Mouse (Mus musculus) hindbrain, embryonic 10.5 days (tissue): ENCODE measurements around the gene Gm17334. TPM values are rescaled to one million over a fixed set of nuclear protein-coding genes. Genes with fewer than 3 reads are reported as not detected.

ENCODE experiments used
- DNase-seq: peaks from one replicate; pipeline ENCODE4 v3.0.0-alpha.2; 2017; ENCODE audit warnings: low spot score
- H3K27ac ChIP-seq: fragments of 300-500 bp; sonication (generic); 2 replicates; pipeline ENCODE4 v1.5.1; 2016; ENCODE audit warnings: mild to moderate bottlenecking, moderate library complexity
- H3K27me3 ChIP-seq: fragments of 300-500 bp; sonication (generic); 2 replicates; pipeline ENCODE4 v1.6.1; 2016; ENCODE audit warnings: mild to moderate bottlenecking; ENCODE audit not compliant: poor library complexity, insufficient read depth, severe bottlenecking
- H3K36me3 ChIP-seq: fragments of 300-500 bp; sonication (generic); 2 replicates; pipeline ENCODE4 v1.6.1; 2016; ENCODE audit warnings: mild to moderate bottlenecking, moderate library complexity
- H3K4me1 ChIP-seq: fragments of 300-500 bp; sonication (generic); replicated peaks from 2 replicates; pipeline ENCODE4 v1.6.1; 2016; ENCODE audit warnings: mild to moderate bottlenecking
- H3K4me3 ChIP-seq: fragments of 300-500 bp; sonication (generic); 2 replicates; pipeline ENCODE4 v1.5.1; 2016; ENCODE audit warnings: mild to moderate bottlenecking, moderate library complexity
- H3K9me3 ChIP-seq: fragments of 300-500 bp; sonication (generic); 2 replicates; pipeline ENCODE4 v1.6.1; 2016; ENCODE audit warnings: mild to moderate bottlenecking, moderate library complexity
- WGBS: fragments of 180-500 bp; shearing (Covaris S2); methylation state at CpG from one replicate; pipeline ENCODE4 v1.1.7; 2016; 5-methylcytosine and 5-hydroxymethylcytosine counted together
- polyA plus RNA-seq: library from polyadenylated mRNA; unstranded; fragments of >200 nt; fragmentation: Nextera tagmentation; extraction: Ambion mirVana; gene quantifications from 2 replicates; pipeline ENCODE4 v1.2.1, GENCODE M21; 2016

Gene Gm17334
- polyA plus RNA-seq: not detected in 2 replicates

DNA sequence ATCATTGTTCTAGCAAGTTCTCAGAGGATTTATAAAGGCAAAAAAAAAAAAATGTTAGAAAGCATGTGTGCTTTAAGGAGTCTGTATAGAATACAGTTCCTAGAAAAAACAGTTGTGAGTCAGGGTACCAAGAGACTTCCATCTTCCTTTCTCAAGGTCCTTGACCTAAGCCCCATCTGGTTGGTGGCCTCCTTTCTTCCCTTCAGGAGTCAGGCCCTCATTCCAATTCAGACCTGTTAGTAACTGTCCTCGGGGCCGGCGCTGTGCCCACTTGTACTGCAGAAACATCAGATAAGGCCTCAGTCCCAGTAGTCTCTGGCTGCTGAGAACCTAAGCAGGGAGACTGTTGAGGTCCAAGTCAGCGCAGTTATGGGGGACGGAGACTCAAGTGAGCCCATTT, at the start of gene Gm17334:
Gene Gm17334 (minus strand): TSS at position 101 of the 400 bp plus-strand sequence.
- Histone ChIP-seq H3K4me1 (peaks cover 14% of the 10 kb centered on the region), H3K9me3 (no peaks in the 10 kb centered on the region), H3K27me3 (peaks cover 50% of the 10 kb centered on the region), H3K27ac (no peak within 1 kb of the TSS), H3K36me3 (peaks cover 9% of the 10 kb centered on the region), H3K4me3 (no peak within 1 kb of the TSS)
- DNase-seq: no peak
- 92% methylated on average over 5 of the region's 5 CpGs for WGBS

DNA sequence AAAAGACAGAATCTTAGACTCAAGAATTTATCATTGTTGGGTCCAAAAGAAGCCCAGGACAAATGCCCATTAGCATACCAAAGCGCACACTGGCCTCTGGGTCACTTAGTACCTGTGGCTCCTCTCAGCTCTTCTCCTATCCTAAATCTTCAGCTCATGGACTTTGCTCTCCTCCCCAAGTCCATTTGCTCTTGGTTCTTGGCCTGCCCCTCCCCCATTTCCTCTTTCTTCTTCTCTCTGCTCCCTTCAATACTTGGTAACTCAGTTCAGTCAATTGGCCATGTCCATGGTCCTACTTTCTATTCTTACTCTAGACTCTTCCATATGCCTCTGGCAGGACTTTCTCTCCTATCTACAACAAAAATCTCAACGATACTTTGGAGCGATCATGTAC, 49.0 kb upstream of the Gm17334 start:
- DNase-seq: no peak
- no peaks in the 10 kb centered on the region for H3K36me3 ChIP-seq
- H3K4me3 ChIP-seq: no peak overlapping the region
- H3K9me3 ChIP-seq: no peaks in the 10 kb centered on the region
- WGBS: 92% methylated on average over 3 of the region's 3 CpGs
- peaks cover 3% of the 10 kb centered on the region; the same call in 1 of the 2 replicates for H3K4me1 ChIP-seq
- H3K27ac ChIP-seq: no peak overlapping the region
- no peaks in the 10 kb centered on the region for H3K27me3 ChIP-seq

DNA sequence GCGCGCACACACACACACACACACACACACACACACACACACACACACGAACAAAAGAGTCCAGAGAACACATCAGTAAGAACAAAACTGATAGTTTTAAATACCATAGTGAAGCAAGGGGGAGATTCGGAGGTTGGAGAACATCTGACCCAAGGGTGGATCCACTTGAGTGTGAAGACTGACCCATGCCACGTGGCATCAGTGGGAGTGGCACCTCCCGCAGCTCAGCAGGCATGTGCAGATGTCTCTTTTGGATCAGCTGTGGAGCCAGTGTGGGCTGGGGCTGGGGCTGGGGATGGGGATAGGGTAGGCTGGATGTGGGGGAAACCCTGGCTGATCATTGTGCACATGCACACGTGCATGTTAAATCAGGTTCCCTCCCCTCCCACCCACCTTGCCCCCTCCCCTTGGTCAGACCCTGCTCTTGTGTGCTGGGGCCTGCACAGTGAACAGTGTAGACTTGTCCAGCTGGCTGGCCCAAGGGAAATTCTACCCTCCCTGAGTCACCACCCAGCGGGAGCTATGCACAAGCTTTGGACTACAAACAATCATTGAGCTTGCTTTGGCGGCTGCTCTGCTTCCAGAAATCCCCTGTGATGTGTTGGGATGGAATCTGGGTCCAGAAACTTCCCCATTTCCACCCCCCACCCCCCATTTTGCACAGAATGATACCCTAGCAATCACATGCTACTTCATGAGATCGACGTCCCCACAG, 48.4 kb upstream of the Gm17334 start:
- Histone ChIP-seq H3K9me3 (no peaks in the 10 kb centered on the region), H3K36me3 (no peaks in the 10 kb centered on the region), H3K27me3 (no peaks in the 10 kb centered on the region), H3K4me3 (no peak overlapping the region), H3K27ac (no peak overlapping the region), H3K4me1 (peaks cover 3% of the 10 kb centered on the region; the same call in 1 of the 2 replicates)
- WGBS: 84% methylated on average over 11 of the region's 11 CpGs
- no peak for DNase-seq

DNA sequence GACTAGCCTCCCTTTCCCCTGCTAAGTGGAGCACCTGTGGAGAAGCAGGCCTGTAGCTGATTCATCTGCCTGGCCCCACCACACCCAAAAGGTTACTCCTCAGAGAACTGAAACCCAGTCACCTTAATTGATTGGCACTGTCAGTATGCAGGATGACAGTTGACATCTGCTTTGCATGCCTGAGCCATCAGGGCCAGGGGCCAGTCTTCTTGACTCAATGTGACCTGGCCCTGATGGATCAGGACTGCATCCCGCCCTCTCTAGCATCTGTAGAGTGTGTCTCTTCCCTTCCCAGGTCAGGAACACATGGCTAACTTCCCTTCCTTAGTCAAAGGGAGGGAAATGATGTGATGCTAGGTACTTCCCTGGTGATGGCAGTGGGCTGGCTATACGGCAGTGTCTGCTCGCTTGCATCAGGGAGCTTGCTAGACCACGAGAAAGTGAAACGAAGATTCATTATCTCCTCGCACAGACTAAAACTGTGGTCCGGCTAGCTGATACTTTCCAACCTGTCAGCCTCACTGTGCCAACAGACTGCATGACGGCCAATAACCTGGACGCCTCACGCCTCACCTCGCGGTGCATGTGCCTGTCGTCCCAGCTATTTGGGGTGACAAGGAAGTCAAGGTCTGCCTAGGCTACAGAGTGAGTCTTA, 47.7 kb upstream of the Gm17334 start:
- Histone ChIP-seq H3K27me3 (no peaks in the 10 kb centered on the region), H3K27ac (no peak overlapping the region), H3K4me1 (peaks cover 3% of the 10 kb centered on the region; the same call in 1 of the 2 replicates), H3K36me3 (no peaks in the 10 kb centered on the region), H3K4me3 (no peak overlapping the region), H3K9me3 (no peaks in the 10 kb centered on the region)
- 93% methylated on average over 13 of the region's 13 CpGs for WGBS
- no peak for DNase-seq

DNA sequence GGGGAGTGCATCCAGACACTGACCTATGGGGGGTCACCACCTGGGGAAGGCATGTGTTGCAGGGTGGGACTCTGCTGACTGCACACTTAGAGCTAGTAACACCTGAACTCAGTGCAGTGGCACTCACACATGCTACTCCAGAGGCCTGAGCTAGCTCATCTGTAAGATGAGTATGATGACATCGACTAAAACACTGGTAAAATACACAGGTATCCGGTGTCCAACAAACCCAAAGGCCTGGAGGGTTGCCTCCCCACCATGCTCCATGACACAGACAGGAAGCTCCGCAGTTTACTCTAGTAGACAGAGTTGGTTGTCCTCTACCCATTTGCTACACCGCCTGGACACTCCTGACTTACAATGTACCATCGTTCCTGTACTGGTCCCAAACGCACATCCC, 46.5 kb upstream of the Gm17334 start:
- Histone ChIP-seq H3K27ac (no peak overlapping the region), H3K4me3 (no peak overlapping the region), H3K9me3 (no peaks in the 10 kb centered on the region), H3K4me1 (peaks cover 3% of the 10 kb centered on the region; the same call in 1 of the 2 replicates), H3K27me3 (no peaks in the 10 kb centered on the region), H3K36me3 (no peaks in the 10 kb centered on the region)
- no peak for DNase-seq
- WGBS: 87% methylated on average over 6 of the region's 6 CpGs

DNA sequence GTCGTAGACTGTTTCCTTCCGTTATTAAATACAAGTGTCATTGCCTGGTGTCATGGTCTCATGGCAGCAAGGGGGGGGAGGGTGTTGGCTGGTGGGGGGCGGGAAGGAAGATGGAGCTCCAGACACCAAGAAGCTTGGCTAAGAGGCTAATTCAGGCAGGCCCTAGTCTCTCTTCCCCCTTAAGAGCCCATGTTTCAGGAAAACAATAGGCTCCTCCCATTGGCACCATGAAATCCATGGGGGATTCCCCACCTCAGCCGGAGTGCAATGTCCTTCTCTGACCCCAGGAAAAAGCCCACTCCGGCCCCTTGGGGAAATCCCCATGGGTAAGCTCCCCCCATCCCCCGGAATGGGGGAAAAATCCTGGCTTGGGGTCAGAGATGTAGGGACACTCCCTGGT, 45.8 kb upstream of the Gm17334 start:
- no peaks in the 10 kb centered on the region for H3K9me3 ChIP-seq
- H3K4me3 ChIP-seq: no peak overlapping the region
- peaks cover 3% of the 10 kb centered on the region; the same call in 1 of the 2 replicates for H3K4me1 ChIP-seq
- H3K36me3 ChIP-seq: no peaks in the 10 kb centered on the region
- WGBS: 67% methylated on average over 6 of the region's 6 CpGs
- no peaks in the 10 kb centered on the region for H3K27me3 ChIP-seq
- DNase-seq: no peak
- H3K27ac ChIP-seq: no peak overlapping the region

DNA sequence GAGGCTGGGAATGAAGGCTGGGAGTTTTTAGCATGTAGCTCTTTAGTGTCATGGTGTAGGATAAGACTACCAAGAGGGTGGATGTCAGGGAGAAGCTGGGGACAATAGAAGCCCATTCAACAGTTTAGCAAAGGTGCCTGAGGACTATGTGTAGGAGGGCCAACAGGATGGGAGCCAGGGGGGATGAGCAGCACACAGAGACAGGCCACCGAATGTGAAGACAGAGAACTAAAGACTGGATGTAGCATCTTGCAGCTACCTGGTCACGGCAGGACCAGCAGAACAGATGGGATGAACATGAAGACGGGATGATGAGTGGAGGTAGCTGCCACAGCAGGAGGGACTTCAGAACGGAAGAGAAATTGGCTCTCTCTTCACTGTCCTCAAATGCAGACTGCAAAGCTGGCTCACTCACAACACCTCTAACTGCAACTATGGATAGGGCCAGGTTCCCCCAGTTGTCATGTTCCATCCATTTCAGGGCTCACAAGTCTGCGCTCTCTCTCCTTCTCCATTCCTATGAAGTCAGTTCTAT, 43.9 kb upstream of the Gm17334 start:
- no peak for DNase-seq
- Histone ChIP-seq H3K27ac (no peak overlapping the region), H3K4me3 (no peak overlapping the region), H3K9me3 (no peaks in the 10 kb centered on the region), H3K36me3 (no peaks in the 10 kb centered on the region), H3K27me3 (no peaks in the 10 kb centered on the region), H3K4me1 (peaks cover 3% of the 10 kb centered on the region; the same call in 1 of the 2 replicates)
- WGBS: 94% methylated on average over 5 of the region's 5 CpGs

DNA sequence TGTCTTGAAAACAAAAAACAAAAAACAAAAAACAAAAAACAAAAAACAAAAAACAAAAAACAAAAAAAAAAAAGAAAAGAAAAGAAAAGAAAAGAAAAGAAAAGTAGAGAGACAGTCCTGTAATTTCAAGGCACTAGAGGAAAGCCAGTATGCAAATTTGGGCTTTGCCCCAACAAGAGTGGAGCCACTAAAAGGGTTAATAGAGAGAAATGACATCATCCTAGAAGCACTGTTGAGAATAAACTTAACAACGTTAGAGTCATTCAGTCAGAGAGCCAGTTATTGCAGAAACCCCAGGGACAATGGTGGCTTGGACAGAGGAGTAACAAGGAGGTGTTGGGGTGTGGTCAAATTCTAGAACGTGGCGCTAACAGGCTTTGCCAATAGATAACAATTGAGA, 41.8 kb upstream of the Gm17334 start:
- H3K27me3 ChIP-seq: no peaks in the 10 kb centered on the region
- WGBS: 74% methylated on average over 3 of the region's 3 CpGs
- no peak overlapping the region for H3K4me3 ChIP-seq
- no peaks in the 10 kb centered on the region; the same call in 1 of the 2 replicates for H3K4me1 ChIP-seq
- no peak for DNase-seq
- H3K9me3 ChIP-seq: no peaks in the 10 kb centered on the region
- H3K27ac ChIP-seq: no peak overlapping the region
- no peaks in the 10 kb centered on the region for H3K36me3 ChIP-seq

DNA sequence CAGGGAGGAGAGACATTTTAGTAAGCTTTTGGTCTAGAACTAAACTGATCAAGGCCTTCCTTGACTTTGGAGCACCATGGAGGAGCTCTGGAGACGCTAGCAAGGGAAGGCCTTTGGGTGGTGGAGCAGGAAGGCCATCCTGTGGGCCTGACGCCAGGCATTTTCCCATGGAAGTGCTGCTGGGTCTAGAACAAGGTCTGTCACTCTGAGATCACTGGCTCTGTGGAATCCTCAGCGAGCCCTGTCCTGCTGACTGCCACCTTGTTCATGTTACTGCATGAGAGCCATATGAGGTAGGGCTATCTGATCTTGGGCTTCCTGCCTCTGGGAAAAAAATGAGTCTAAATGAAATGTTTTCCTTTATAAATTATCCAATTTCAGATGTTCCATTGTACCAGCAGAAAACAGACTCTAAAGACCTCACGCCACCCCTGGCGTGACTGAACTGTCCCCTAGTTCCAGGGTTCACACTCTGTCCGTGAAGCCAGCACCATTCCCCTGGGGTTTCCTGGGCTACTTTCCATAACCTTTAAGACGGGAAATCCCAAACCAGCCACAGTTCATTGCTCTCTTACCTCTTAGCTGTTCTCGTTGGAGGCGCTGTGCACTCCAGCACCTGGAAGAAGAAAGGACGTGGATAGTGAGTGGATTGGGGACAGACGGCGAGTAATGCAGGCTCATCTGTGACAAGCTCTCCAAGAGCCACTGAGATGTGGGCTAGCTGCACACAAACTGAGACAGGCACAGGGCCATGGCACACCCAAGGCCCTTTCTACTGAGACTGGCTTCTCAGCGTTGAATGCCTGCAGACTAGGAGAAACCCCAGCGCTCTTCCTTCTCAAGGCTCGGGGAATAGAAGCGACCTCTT, 40.2 kb upstream of the Gm17334 start:
- 86% methylated on average over 16 of the region's 16 CpGs for WGBS
- DNase-seq: no peak
- Histone ChIP-seq H3K27me3 (no peaks in the 10 kb centered on the region), H3K4me1 (peaks cover 8% of the 10 kb centered on the region; the same call in 1 of the 2 replicates), H3K36me3 (no peaks in the 10 kb centered on the region), H3K27ac (no peak overlapping the region), H3K4me3 (no peak overlapping the region), H3K9me3 (no peaks in the 10 kb centered on the region)

DNA sequence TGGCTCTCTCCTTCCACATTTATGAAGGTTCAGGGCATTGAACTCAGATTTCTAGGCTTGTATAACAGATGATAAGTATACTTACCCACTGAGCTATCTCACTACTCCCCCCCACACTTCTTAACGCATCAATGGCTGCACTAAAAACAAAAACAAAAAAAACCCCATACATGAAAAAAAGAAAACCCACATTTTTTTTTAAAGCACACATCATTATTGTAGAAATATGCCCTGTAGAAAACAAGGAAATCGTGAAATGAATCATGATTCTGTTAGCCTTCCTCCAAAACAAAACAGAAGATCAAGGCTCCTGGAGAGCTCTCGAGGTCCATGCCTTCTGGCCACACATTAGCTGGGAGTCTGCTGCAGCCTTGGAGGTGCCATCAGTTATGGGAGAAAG, 38.3 kb upstream of the Gm17334 start:
- 81% methylated on average over 3 of the region's 3 CpGs for WGBS
- H3K27me3 ChIP-seq: no peaks in the 10 kb centered on the region

DNA sequence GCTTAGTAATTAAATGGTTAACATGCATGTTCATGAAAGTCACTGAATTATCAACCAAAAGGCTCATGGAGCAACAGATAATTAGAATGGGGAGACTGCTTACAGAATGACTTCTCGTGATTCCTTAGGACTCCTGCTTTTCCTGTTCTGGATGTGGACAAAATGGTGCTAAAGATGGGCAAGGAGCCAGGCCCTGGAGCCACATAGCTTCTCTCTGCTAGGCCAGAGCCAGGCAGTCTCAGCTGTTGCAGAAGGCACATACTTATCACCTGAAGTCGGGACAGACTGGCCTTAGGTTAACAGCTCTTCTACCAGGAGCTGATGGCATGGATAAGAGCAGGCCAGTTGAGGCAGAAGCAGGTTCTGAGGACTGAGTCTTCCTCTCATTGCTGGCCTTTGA, 37.8 kb upstream of the Gm17334 start:
- H3K4me1 ChIP-seq: peaks cover 12% of the 10 kb centered on the region
- DNase-seq: no peak
- no peaks in the 10 kb centered on the region for H3K36me3 ChIP-seq
- no peaks in the 10 kb centered on the region for H3K27me3 ChIP-seq
- no peak overlapping the region for H3K4me3 ChIP-seq
- no peaks in the 10 kb centered on the region for H3K9me3 ChIP-seq
- H3K27ac ChIP-seq: no peak overlapping the region
- WGBS: 72% methylated on average over 2 of the region's 2 CpGs

More for the DNA sequence above, 38.3 kb upstream of the Gm17334 start:
- Histone ChIP-seq H3K4me1 (peaks cover 8% of the 10 kb centered on the region; the same call in 1 of the 2 replicates), H3K27ac (no peak overlapping the region), H3K36me3 (no peaks in the 10 kb centered on the region), H3K9me3 (no peaks in the 10 kb centered on the region), H3K4me3 (no peak overlapping the region)
- no peak for DNase-seq

DNA sequence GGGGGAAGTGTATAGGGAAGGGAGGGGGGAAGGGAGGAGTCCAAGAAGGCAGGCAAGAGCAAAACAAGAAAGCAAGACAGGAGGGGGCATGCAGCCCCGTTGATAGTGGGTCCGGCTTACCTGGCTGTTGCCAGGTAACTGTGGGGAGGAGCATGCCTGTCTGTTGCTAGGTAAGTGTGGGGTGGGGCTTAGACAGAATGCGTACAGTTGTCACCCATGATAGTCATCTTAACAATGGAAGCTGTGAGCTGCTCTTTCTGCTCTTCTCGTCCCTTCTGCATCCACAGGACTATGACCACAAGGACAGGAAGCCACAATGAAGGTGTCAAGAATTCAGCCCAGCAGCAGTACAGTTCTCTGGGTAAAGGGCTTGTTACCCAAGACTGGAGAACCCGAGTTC, 37.2 kb upstream of the Gm17334 start:
- Histone ChIP-seq H3K27me3 (no peaks in the 10 kb centered on the region), H3K9me3 (no peaks in the 10 kb centered on the region), H3K27ac (no peak overlapping the region), H3K36me3 (no peaks in the 10 kb centered on the region), H3K4me3 (no peak overlapping the region), H3K4me1 (peaks cover 14% of the 10 kb centered on the region)
- no peak for DNase-seq
- WGBS: 61% methylated on average over 5 of the region's 5 CpGs
